Mouse (Mus musculus) cerebellum, adult 2 months (tissue): Measurements from ENCODE around the gene Tuba8.

Experiments used
- CTCF ChIP-seq: fragments of 200-500 bp; IDR thresholded peaks from 2 replicates; pipeline ENCODE4 v1.5.1; 2011; ENCODE audit warnings: low read depth, mild to moderate bottlenecking, control low read depth, low read length, moderate library complexity, borderline replicate concordance; ENCODE audit not compliant: insufficient read depth
- POLR2A ChIP-seq: fragments of 200-500 bp; IDR thresholded peaks from 2 replicates; pipeline ENCODE4 v1.6.1; 2011; ENCODE audit warnings: low read length, control low read depth, borderline replicate concordance; ENCODE audit not compliant: insufficient read depth

- no peak for TF ChIP-seq CTCF
- no peak for TF ChIP-seq POLR2A
These were observed 10.0 kb upstream of the Tuba8 start for GRCm38 (mm10) chr6:121200458-121200857.
